Mouse (Mus musculus): ENCODE results near the gene Tubb2b.

DNA sequence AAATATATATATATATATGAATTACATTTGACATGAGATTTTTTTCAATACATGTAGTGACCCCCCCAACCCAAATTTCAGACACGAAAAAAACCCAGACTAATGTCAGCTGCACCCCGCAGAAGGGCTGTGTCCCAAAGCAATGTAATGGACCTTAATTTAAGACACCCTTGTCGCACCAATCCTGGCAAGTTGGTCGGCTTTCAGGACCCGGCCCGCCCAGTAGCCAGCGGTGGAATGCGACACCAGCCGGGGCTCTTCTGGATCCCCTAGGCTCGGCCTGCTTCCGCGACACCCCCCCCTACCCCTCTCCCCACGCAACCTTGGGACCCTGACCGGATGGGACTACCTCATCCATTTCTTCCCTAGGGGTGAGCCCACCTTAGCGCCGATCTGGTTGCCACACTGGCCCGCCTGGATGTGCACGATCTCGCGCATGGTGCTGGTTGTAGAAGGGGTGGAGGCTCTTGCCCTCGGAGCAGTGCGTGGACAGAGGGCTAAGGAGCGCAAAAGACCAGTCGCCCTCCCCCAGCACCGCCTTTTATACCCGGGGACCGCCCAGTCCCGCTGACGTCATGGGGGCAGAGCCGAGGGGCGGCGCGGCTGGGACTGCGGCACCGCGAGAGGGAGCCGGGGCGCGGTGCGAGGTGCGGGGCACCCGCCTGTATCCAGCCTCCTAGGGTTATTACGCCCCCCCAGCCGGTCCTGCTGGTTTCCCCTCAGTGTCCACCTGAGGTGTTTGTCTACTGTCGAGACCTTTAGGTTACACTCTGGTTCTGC lies 52.6 kb downstream of the Tubb2b start, which contains the start of gene Tubb2a:
- 0 out of 2 replicates have a peak, but pooled peaks have one; percentile 30 for TF ChIP-seq CTCF (IDR thresholded peaks at IDR 0.05; ENCODE audit: extremely low read depth, insufficient read depth, insufficient read length, insufficient replicate concordance)
- peak; percentile 92 for TF ChIP-seq POLR2A (IDR thresholded peaks at IDR 0.05; ENCODE audit: low read depth, low read length)

Data from spleen, adult 2 months (tissue).